Mouse (Mus musculus) limb, embryonic 10.5 days (tissue): ENCODE data around the gene Tspan32. TPM values are rescaled to one million over a fixed set of nuclear protein-coding genes. Genes with fewer than 3 reads are reported as not detected.
A peak's percentile ranks its signal among the peaks of the same experiment; 100 is the strongest.

Experiments
- DNase-seq: peaks from one replicate; pipeline ENCODE4 v3.0.0-alpha.2; 2017; ENCODE audit warnings: low spot score
- H3K27ac ChIP-seq: fragments of 300-500 bp; sonication (generic); 2 replicates; pipeline ENCODE4 v1.5.1; 2016; ENCODE audit warnings: mild to moderate bottlenecking
- H3K27me3 ChIP-seq: fragments of 300-500 bp; sonication (generic); 2 replicates; pipeline ENCODE4 v1.6.1; 2016; ENCODE audit warnings: low read depth, mild to moderate bottlenecking; ENCODE audit not compliant: poor library complexity, severe bottlenecking
- H3K36me3 ChIP-seq: fragments of 300-500 bp; sonication (generic); 2 replicates; pipeline ENCODE4 v1.6.1; 2016; ENCODE audit warnings: mild to moderate bottlenecking, moderate library complexity
- H3K4me1 ChIP-seq: fragments of 300-500 bp; sonication (generic); 2 replicates; pipeline ENCODE4 v1.6.1; 2016
- H3K4me3 ChIP-seq: fragments of 300-500 bp; sonication (generic); 2 replicates; pipeline ENCODE4 v1.5.1; 2016; ENCODE audit warnings: mild to moderate bottlenecking, moderate library complexity
- H3K9me3 ChIP-seq: fragments of 300-500 bp; sonication (generic); replicated peaks from 2 replicates; pipeline ENCODE4 v1.6.1; 2016; ENCODE audit warnings: mild to moderate bottlenecking
- WGBS: fragments of 180-500 bp; shearing (Covaris S2); methylation state at CpG from one replicate; pipeline ENCODE4 v1.1.7; 2016; 5-methylcytosine and 5-hydroxymethylcytosine counted together
- polyA plus RNA-seq: library from polyadenylated mRNA; unstranded; fragments of >200 nt; fragmentation: Nextera tagmentation; extraction: Ambion mirVana; gene quantifications from 2 replicates; pipeline ENCODE4 v1.2.1, GENCODE M21; 2016

Gene Tspan32
- polyA plus RNA-seq, 1 experiment from 2014 or later: 5.5 TPM

GRCm38 (mm10) chr7:143012230-143012875, 7.5 kb downstream of the Tspan32 start:
- WGBS: 90% methylated on average over 5 of the region's 5 CpGs
- Histone ChIP-seq H3K27me3 (no peaks in the 10 kb centered on the region), H3K36me3 (no peaks in the 10 kb centered on the region), H3K27ac (peak overlapping the region; percentile 96), H3K9me3 (no peaks in the 10 kb centered on the region), H3K4me3 (no peak overlapping the region), H3K4me1 (peaks cover 62% of the 10 kb centered on the region)
- no peak for DNase-seq

GRCm38 (mm10) chr7:143013420-143014178, 8.8 kb downstream of the Tspan32 start:
- Histone ChIP-seq H3K27ac (peak overlapping the region; percentile 39; the same call in 1 of the 2 replicates), H3K36me3 (no peaks in the 10 kb centered on the region), H3K9me3 (no peaks in the 10 kb centered on the region), H3K4me1 (peaks cover 50% of the 10 kb centered on the region), H3K27me3 (no peaks in the 10 kb centered on the region), H3K4me3 (no peak overlapping the region)
- 82% methylated on average over 8 of the region's 8 CpGs for WGBS
- no peak for DNase-seq

GRCm38 (mm10) chr7:143014862-143015659, 10.2 kb downstream of the Tspan32 start:
- DNase-seq: no peak
- H3K4me3 ChIP-seq: no peak overlapping the region
- H3K4me1 ChIP-seq: peaks cover 35% of the 10 kb centered on the region
- H3K27me3 ChIP-seq: no peaks in the 10 kb centered on the region
- H3K9me3 ChIP-seq: no peaks in the 10 kb centered on the region
- no peaks in the 10 kb centered on the region for H3K36me3 ChIP-seq
- WGBS: 87% methylated on average over 7 of the region's 7 CpGs
- peak overlapping the region; percentile 59 for H3K27ac ChIP-seq

- DNase-seq: no peak
- peak overlapping the region; percentile 59 for H3K27ac ChIP-seq
- peaks cover 31% of the 10 kb centered on the region for H3K4me1 ChIP-seq
- H3K4me3 ChIP-seq: no peak overlapping the region
- H3K27me3 ChIP-seq: no peaks in the 10 kb centered on the region
- no peaks in the 10 kb centered on the region for H3K9me3 ChIP-seq
- H3K36me3 ChIP-seq: no peaks in the 10 kb centered on the region
- WGBS: 18% methylated on average over 1 of the region's 1 CpGs
Observed at GRCm38 (mm10) chr7:143015755-143016423, 11.0 kb downstream of the Tspan32 start.

- Histone ChIP-seq H3K27ac (peak overlapping the region; percentile 59), H3K9me3 (no peaks in the 10 kb centered on the region), H3K4me3 (no peak overlapping the region), H3K36me3 (no peaks in the 10 kb centered on the region), H3K4me1 (peaks cover 25% of the 10 kb centered on the region), H3K27me3 (no peaks in the 10 kb centered on the region)
- no peak for DNase-seq
- 61% methylated on average over 9 of the region's 9 CpGs for WGBS
Observed at GRCm38 (mm10) chr7:143016424-143017142, 11.7 kb downstream of the Tspan32 start.

- no peaks in the 10 kb centered on the region for H3K9me3 ChIP-seq
- 82% methylated on average over 4 of the region's 4 CpGs for WGBS
- H3K4me3 ChIP-seq: no peak overlapping the region
- H3K27ac ChIP-seq: peak overlapping the region; percentile 51
- H3K27me3 ChIP-seq: no peaks in the 10 kb centered on the region
- DNase-seq: no peak
- peaks cover 24% of the 10 kb centered on the region for H3K4me1 ChIP-seq
- H3K36me3 ChIP-seq: no peaks in the 10 kb centered on the region
Observed at GRCm38 (mm10) chr7:143017181-143017580, 12.3 kb downstream of the Tspan32 start.

GRCm38 (mm10) chr7:143020040-143020439, 15.2 kb downstream of the Tspan32 start:
- Histone ChIP-seq H3K27ac (no peak overlapping the region), H3K9me3 (no peaks in the 10 kb centered on the region)
- DNase-seq: no peak

GRCm38 (mm10) chr7:143020764-143021163, 15.9 kb downstream of the Tspan32 start:
- 76% methylated on average over 3 of the region's 3 CpGs for WGBS

More at GRCm38 (mm10) chr7:143020040-143020439, 15.2 kb downstream of the Tspan32 start:
- Histone ChIP-seq H3K4me1 (peaks cover 20% of the 10 kb centered on the region), H3K36me3 (no peaks in the 10 kb centered on the region), H3K27me3 (no peaks in the 10 kb centered on the region), H3K4me3 (no peak overlapping the region)

GRCm38 (mm10) chr7:143021356-143022164, 16.7 kb downstream of the Tspan32 start:
- H3K4me1 ChIP-seq: peaks cover 9% of the 10 kb centered on the region
- H3K9me3 ChIP-seq: no peaks in the 10 kb centered on the region
- no peaks in the 10 kb centered on the region for H3K27me3 ChIP-seq
- H3K4me3 ChIP-seq: no peak overlapping the region
- no peaks in the 10 kb centered on the region for H3K36me3 ChIP-seq
- no peak overlapping the region for H3K27ac ChIP-seq
- WGBS: 70% methylated on average over 5 of the region's 5 CpGs
- no peak for DNase-seq

More at GRCm38 (mm10) chr7:143020764-143021163, 15.9 kb downstream of the Tspan32 start:
- no peak overlapping the region for H3K4me3 ChIP-seq
- no peak for DNase-seq
- peaks cover 15% of the 10 kb centered on the region for H3K4me1 ChIP-seq
- no peaks in the 10 kb centered on the region for H3K9me3 ChIP-seq
- peak overlapping the region; percentile 15; the same call in 1 of the 2 replicates for H3K27ac ChIP-seq
- H3K27me3 ChIP-seq: no peaks in the 10 kb centered on the region
- H3K36me3 ChIP-seq: no peaks in the 10 kb centered on the region

GRCm38 (mm10) chr7:143023499-143023898, 18.7 kb downstream of the Tspan32 start:
- no peak overlapping the region for H3K27ac ChIP-seq
- 93% methylated on average over 2 of the region's 2 CpGs for WGBS
- no peak overlapping the region for H3K4me3 ChIP-seq
- no peaks in the 10 kb centered on the region for H3K36me3 ChIP-seq
- no peak for DNase-seq
- no peaks in the 10 kb centered on the region for H3K9me3 ChIP-seq
- peaks cover 4% of the 10 kb centered on the region for H3K4me1 ChIP-seq
- no peaks in the 10 kb centered on the region for H3K27me3 ChIP-seq

GRCm38 (mm10) chr7:143024293-143024692, 19.4 kb downstream of the Tspan32 start:
- Histone ChIP-seq H3K4me1 (peaks cover 4% of the 10 kb centered on the region), H3K36me3 (no peaks in the 10 kb centered on the region), H3K27ac (no peak overlapping the region), H3K4me3 (no peak overlapping the region), H3K9me3 (no peaks in the 10 kb centered on the region), H3K27me3 (no peaks in the 10 kb centered on the region)
- WGBS: 95% methylated on average over 1 of the region's 1 CpGs
- DNase-seq: no peak
